Mouse (Mus musculus) heart, adult 11 months (tissue): ENCODE measurements around the gene Enox1.
A peak's percentile ranks its signal among the peaks of the same experiment; 100 is the strongest.

Source experiments
- DNase-seq: peaks from one replicate; pipeline ENCODE4 v3.0.0; 2022

The Enox1 gene

GRCm38 (mm10) chr14:77580106-77580936, 423.8 kb downstream of the Enox1 start:
- peak; percentile 86 for DNase-seq

- DNase-seq: no peak
Observed at GRCm38 (mm10) chr14:77580937-77581270, 424.3 kb downstream of the Enox1 start.

GRCm38 (mm10) chr14:77581616-77582015, 425.1 kb downstream of the Enox1 start:
- peak; percentile 64 for DNase-seq

- peak; percentile 34 for DNase-seq
Observed at GRCm38 (mm10) chr14:77584426-77584825, 427.9 kb downstream of the Enox1 start.

- peak; percentile 93 for DNase-seq
Observed at GRCm38 (mm10) chr14:77585031-77585800, 428.7 kb downstream of the Enox1 start.

DNA sequence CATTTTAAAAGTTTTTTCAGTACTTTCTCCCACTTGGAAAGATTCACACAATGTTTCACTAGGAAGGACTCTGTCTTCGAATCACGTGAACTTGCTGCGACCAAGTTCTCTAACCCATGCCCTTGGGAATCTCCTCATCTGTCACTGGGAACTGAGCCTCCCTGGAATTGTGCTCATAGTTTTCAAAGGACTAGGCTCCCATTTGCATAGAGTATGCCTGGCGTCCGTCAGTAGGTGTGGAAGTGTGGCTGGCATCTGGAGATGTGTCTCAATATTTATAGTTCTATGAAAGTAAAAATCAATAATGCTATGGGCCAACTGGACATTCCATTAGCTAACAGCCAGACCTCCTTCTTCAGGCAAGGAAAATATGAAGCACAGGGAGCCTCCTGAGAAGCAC, 429.5 kb downstream of the Enox1 start:
- peak; percentile 91 for DNase-seq

DNA sequence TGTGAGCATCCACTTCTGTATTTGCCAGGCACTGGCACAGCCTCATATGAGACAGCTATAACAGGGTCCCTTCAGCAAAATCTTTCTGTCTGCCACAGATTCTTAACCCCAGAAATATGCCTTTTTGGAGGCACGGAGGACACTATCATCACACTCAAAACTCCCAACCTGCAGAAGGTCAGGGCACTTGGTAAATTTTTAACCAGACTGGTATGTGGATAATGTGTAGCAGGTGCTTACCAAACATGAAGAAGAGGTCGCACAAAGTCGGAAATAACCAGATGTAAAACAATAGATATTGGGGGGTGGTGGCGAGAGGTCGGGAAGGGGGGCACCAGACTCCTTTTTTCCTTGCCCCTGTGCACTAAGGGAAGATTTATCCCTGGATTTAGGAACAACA, 430.6 kb downstream of the Enox1 start:
- DNase-seq: peak; percentile 69

DNA sequence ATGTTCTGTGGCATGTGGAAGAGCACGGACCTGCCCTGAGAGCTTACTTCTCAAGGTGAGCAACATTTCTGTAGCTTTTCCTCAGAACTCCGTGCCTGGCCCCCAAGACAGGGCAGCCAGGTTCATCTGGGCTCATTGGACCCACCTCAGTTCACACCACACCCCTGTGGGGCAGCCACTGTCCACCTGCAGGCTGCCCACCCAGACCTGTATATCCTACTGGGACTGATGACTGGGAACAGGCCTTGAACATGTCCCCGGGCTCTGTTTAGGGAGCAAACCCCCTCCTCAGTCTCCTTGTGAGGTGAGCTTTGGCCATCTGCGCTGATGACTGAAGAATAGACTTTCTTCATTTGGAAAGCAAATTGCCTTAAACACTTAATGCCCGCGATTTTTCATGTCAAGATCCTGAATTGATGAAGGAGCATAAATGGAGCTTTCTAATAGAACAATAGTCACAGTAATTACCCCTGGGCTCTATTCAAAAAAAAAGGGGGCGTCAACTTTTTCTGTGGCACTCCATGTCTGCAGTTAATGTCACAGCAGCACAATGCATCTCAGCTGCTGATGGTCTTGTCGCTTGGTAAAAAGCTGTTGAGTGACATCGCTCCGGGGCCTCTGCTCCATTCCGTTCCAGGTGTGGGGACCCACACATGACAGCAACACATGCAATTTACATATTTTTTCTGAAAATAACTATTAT, 436.7 kb downstream of the Enox1 start:
- DNase-seq: peak; percentile 69

- DNase-seq: peak; percentile 77
Observed at GRCm38 (mm10) chr14:77596216-77597175, 439.9 kb downstream of the Enox1 start.

GRCm38 (mm10) chr14:77599016-77599704, 442.6 kb downstream of the Enox1 start:
- peak; percentile 50 for DNase-seq

GRCm38 (mm10) chr14:77600773-77601172, 444.2 kb downstream of the Enox1 start:
- DNase-seq: peak; percentile 55

DNA sequence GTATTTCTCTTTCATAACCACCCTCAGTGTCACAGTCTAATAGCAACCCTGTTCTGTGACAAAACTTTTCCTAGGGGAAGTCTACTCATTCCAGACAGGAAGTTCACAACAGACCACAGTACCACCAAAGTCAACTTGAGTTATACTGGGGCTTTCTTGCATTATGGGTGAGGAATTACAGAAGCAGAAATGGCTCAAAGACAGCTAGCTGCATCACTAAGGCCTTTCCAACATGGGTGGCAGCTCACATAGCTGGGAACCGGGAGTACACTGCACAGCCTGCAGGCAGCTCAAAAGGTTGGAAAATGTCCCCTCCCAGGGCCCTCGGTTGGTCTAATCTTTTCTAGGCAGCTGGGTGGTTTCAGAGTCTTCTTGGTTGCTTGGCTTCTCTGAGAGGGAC, 444.9 kb downstream of the Enox1 start:
- DNase-seq: peak; percentile 63

GRCm38 (mm10) chr14:77608182-77608839, 451.7 kb downstream of the Enox1 start:
- DNase-seq: peak; percentile 87

GRCm38 (mm10) chr14:77615201-77615600, 458.6 kb downstream of the Enox1 start:
- DNase-seq: peak; percentile 81

DNA sequence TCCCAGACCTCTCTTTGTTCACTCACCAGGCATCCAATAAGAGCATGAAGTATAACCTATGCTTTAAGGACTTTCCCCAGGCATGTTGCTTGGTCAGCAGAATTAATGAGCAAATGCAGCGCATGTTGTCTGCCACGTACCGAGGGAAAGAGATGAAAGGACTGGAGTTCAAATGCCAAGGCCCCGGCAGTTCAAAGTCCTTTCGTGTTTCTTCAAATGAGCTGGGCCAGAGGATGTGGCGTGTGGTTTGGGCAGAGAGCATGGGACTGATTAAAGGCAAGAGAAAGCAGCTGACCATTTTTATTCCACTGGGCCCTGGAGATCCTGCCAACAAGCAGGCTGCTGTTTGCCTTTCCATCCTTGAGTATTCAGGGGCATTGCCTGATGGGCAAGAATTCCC, 460.7 kb downstream of the Enox1 start:
- DNase-seq: peak; percentile 81

DNA sequence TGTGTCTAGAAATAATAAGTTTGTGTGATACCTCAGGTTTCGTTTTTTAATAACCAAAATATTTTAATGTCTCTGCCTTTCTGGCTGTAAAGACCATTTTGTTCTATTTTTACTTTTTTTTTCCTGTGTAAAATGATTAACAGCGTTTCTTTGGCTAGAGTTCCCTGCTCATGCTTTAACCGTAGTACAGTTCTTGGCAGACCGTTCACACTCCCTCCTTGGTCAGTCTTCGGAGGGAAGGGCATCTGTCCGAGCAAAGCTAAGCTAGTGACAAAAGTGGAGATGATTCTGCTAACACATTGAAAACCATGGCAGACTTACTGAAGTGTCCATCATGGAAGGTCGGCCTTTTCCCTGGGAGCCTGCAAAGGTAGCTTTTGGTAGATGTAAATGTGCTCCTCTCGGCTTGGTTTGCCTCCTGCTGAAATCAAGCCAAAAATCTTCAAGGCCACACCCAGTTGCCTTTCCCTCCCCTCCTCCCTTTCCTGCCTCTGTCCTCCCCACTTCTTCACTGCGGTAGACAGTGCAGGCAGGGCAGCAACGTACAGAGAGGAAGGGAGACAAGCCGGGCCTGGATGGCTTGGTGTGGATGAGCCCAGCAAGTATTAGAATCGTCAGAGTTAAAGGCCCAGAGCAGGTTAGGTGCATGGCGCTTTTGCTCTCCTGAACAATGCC, 461.7 kb downstream of the Enox1 start:
- peak; percentile 85 for DNase-seq

GRCm38 (mm10) chr14:77621473-77622264, 465.1 kb downstream of the Enox1 start:
- peak; percentile 77 for DNase-seq

DNA sequence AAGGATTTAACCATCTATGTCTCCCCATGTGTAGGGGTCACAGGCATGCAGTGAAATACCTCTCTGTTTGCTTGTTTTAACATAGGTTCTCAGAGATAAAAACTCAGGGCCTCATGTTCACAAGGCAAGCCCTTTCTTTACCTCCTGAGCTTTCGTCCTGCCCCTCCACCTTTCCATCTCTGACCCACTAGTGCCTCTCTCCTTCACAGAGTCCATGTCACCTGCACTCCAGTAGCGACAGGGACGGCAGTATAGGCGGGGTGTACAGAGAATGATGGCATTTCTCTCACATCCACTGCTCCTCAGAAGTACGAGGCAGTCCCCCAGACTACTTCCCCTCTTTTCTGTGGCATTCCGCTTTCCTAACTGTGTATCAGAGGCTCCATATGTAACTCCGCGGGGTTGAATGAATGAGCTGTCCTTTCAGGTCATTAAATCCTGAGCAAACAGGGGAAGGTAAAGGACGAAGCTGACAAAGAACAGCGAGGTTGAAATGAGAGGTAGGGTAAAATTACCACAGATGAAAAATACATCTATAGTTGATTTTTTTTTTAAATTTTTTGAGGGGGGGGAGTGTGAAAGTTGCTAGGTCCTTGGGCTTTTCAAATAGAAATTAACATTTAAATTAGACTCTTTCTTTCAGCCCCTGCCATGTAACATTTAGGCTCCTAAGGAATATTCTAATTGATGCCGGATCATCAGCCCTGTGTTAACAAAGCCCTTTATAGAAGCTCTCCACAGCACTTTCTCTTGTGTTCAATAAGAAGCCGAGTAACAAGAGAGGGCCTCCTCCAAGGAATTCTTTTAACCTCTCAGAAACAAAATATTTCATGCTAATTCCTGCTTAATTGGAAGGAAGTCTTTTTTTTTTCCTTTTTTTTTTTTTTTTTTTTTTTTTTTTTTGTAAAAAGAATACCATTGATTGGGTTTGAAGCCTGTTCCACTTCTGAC, 470.3 kb downstream of the Enox1 start:
- DNase-seq: peak; percentile 62
